Mouse (Mus musculus) spleen, adult 2 months (tissue): ENCODE data around the gene Cluh.

Experiments used
- CTCF ChIP-seq: fragments of 200-500 bp; IDR thresholded peaks from 2 replicates; pipeline ENCODE4 v1.5.1; 2011; ENCODE audit warnings: mild to moderate bottlenecking, inconsistent platforms; ENCODE audit not compliant: insufficient read depth, insufficient read length, insufficient replicate concordance; ENCODE audit errors: extremely low read depth
- POLR2A ChIP-seq: fragments of 200-500 bp; IDR thresholded peaks from 2 replicates; pipeline ENCODE4 v1.6.1; 2011; ENCODE audit warnings: low read depth, low read length, inconsistent platforms

GRCm38 (mm10) chr11:74662221-74662620 is 12.9 kb downstream of the Cluh start:
- TF ChIP-seq CTCF, result no peak
- no peak for TF ChIP-seq POLR2A
